Mouse (Mus musculus): ENCODE results near the gene Hmg20a. TPM values are rescaled to one million over a fixed set of nuclear protein-coding genes. Genes with fewer than 3 reads are reported as not detected.
A peak's percentile ranks its signal among the peaks of the same experiment; 100 is the strongest.
"Not testable (repeated sequence)": the region's sequence is repeated elsewhere in the genome, so short reads cannot be mapped to it uniquely, and the experiment has no call there.

Hmg20a gene
- total RNA-seq, 2 experiments from 2014 or later: 72.2 to 78.2 TPM

DNA sequence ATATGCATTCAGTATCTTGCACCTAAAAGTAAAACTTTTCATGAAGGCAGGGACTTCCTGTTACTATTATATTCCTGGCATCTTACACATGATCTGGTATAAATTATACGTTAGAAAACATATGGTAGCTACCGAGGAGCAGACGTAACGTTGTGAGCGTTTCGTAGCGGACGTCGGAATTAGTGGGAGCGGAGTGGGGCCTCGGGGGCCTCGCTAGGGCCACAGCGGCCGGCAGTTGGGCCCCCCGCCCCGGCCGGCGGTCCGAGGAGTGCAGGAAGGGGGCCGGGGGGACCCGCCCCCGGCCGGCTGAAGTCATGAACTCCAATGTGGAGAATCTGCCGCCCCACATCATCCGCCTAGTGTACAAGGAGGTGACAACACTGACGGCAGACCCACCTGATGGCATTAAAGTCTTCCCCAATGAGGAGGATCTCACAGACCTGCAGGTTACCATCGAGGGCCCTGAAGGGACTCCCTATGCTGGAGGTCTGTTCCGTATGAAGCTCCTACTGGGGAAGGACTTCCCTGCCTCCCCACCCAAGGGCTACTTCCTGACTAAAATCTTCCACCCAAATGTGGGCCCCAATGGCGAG is 19.0 kb downstream of the Hmg20a start:
- DNase-seq (ENCODE audit: low spot score in 2 of 2): not testable (repeated sequence)

DNA sequence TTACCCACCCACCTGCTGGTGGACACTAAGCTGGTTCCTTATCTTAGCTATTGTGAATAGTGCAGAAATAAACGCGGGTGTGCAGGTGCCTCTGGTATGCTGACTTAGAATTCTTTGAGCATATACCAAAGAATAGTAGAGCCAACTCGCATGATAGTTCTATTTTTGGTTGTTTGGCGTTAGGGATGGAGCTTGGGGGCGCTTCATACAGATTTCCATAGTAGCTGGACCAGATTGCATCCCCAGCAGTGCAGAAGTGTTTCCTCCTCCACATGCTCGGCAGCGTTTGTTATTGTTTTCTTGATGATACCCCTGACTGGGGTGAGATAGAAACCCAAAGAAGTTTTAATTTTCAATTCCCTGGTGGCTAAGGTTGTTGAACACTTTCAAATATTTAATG is 21.3 kb downstream of the Hmg20a start:
- no peak for DNase-seq (ENCODE audit: low spot score in 2 of 2)

DNA sequence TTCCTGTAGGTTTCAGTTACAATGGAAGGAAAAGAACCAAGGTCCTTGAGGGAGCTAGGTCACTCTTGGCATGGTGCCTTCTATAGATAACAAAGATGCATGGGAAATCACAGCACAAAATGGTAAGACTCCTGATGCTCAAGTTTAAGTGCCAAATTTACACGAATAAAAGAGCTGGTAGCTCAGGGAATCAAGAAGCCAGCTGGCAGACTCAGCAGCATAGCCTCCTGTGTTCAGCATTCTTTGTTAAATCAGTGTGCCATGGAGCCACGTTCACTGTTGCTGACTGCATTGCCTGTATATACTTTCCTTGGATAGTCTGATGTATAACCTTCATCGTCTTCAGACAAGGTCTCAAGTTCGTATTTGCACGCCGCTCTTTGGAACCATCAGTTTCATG is 33.2 kb downstream of the Hmg20a start:
- peak in 1 of 2 experiments; percentile 45 for DNase-seq (ENCODE audit: low spot score in 2 of 2)

DNA sequence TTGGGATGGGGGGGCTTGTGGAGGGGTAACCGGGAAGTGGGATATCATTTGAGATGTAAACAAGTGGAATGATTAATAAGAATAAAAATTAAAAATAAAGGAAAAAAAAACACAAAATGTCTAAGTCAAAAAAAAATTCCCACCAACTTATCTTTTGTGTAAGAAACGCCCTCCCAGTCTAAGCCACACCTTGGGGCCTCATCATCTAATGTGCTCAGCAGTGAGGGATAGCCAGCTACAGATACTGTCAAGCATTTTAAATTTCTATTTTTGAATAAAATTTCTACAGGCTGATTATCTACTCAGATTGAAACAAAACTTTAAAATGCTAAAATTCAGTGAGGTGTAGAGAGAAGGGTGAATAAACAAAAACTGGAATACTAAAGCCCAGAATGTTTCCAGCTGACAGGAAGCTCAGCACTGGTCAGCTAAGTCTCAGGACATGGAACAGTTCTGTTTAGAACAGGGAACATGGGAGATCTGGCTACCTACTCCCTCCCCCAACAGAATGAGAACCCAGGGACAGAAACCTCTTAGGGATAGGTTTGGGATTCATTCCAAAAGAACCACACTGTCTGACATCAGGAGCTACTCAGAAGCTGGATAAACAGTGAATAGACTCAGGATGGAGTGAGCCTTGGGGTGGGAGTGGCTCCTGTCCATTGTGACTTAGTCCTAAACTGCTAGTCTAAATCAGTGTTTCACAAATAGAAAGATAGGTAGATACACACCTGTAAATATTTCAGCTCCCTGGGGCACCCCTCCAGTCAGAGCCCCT is 34.8 kb downstream of the Hmg20a start:
- DNase-seq (ENCODE audit: low spot score in 2 of 2): no peak

DNA sequence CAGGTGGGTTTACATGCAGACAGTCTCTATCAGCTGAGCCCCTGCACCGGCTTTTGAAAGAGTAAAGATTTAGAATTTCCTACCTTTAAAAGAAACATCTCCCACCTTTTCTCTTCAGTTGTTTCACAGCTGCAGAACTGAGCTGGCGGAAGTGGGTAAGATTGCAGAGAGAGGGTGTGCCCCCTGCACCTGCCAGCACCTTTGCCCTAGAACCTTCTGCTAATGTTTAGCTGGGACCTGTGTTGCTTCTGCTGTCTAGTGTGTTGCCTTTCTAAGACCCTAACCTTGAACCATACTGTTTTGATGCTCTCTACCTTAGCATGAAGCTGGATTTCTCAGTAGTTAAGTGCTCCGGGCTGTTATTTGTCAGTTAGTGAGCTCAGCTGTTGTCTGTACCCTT is 38.0 kb downstream of the Hmg20a start:
- DNase-seq (ENCODE audit: low spot score in 2 of 2): no peak

DNA sequence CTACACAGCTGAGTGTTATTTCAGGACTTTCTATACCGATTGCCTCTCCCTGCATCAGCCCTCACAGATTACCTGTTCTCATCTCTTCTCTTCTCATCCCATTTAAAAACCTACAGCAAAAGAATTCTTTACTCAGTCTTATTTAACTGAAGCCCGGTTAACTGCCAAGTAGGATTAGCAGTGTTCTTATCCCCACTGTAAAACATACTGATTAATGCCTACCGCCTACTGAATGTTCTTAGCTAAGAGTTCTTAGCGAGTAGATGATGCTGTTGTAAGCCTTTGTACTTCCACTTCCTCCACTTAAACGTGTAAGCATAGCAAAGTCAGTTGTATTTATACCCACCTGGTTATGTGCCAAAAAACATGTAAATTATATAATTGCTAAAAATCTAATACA is 42.6 kb downstream of the Hmg20a start:
- no peak for DNase-seq (ENCODE audit: low spot score in 2 of 2)

DNA sequence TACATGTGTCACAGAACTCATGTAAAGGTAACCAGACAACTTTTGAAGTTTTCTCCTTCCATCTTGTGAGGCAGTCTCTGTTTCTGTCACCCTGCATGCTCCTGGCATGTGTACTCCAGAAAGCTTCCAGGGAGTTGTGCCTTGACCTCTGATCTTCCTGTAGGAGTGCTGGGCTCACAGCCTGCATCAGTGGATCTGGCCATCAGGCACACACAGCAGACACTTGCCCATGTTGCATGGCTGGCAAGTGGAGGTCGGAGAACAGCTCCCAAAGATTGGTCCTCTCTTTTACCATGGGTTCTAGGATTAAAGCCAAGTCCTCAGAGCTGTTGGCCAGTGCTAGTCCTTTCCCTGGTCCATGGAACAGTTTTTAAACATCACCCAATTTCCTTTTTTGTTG is 44.2 kb downstream of the Hmg20a start:
- no peak for DNase-seq (ENCODE audit: low spot score in 2 of 2)

DNA sequence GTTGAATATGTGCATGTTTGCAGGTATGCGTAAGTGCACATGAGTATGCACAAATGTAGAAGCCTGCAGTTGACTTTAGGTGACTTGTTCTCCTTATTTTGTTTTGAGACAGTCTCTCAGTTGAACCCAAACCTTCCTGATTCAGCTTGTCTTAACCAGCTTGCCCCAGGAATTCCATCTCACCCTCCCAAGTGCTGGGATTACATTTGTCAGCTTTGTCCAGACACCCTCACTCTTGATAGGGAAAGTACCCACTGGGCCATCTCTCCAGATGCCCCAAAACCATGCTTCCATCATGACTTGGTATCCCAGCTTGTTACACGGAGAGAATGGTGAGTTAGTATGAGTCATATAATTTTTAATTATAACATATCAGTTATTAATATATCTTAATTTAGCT is 44.6 kb downstream of the Hmg20a start:
- DNase-seq (ENCODE audit: low spot score in 2 of 2): no peak

DNA sequence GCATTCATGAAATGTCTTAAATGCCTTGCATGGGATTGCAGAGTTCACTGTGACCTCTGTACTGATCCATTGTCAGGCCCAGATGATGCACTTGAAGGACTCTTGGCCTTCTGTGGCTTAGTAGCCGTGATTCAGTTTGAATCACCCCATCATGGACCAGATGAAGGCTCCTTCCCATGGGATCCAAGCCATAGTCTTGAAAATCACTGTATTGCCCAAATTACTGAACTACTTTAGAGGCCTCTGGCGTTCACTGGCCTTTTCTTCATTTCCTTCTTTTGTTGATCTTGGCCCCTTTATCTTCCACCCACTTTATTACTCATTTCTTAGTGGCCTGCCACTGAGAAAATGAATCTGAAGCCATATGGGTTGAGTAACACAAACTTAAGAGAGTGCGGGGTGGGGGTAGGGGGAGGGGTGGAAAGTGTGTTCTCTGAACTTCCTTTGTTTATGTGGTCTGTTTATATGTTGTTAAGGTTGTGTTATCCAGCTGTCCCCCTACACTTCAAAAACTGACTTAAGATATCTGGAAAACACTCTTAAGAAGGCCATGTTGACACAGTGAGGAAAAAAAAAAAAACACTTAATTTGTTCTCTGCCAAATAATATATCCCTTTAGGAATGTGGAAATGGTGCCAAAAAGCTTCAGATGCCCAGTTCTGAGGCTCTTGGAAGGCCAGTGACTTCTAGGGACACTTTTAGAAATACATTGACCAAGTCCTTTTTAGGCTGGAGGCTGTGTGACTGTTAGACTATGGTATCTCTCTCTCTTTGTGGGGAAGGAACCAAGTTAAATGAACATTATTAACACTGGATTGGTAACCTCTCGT is 45.5 kb downstream of the Hmg20a start:
- DNase-seq (ENCODE audit: low spot score in 2 of 2): no peak

DNA sequence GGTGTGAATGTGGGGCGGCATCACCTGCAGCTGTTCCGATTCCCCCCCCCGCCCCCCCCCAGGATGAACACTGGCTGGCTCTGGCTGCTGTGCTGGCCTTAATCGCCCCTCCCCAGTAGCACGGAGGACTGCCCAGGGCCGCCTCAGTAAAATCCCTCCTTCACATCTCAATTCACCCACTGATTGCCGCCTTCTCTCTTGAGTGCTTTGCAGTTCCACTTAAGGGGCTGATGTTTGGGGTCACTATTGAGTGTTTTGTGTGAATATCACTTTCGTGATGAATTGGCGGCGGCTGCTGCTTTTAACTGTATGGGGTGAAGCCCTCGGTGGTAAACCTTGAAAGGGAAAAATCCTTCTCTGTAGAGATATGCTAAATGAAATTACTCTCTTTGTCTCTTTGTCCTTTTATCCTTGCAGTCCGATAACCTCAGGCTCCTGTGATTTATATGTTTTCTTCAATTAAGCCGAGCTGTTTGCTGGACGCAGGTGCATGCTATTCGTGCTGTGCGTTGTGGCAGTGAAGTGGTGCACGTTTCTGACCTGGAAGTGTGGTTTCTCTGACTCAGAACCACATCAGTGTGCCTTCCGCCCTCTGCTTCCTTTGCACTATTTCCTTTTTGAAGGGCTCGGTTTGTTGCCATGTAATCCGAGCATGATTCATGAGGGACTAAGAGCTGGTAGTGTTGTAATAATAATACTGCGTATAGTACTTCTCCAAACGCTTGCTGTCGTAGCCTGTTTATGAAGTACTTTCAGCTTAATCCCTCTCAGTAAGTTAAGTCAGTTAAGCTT is 46.6 kb downstream of the Hmg20a start:
- DNase-seq (ENCODE audit: low spot score in 2 of 2): no peak

DNA sequence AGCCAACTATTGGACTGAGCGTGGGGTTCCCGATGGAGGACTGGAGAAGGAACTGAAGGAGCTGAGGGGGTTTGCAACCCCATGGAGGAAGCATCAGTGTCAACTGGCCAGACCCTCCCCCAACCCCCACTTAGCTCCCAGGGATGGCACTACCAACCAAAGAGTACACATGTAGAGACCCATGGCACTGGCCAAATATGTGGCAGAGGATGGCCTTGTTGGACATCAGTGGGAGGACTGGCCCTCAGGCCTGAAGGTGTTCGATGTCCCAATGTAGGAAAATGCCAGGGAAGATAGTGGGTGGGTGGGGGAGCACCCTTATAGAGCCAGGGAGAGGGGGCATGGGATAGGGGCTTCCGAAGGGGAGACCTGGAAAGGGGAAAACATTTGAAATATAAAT is 47.8 kb downstream of the Hmg20a start:
- no peak for DNase-seq (ENCODE audit: low spot score in 2 of 2)

DNA sequence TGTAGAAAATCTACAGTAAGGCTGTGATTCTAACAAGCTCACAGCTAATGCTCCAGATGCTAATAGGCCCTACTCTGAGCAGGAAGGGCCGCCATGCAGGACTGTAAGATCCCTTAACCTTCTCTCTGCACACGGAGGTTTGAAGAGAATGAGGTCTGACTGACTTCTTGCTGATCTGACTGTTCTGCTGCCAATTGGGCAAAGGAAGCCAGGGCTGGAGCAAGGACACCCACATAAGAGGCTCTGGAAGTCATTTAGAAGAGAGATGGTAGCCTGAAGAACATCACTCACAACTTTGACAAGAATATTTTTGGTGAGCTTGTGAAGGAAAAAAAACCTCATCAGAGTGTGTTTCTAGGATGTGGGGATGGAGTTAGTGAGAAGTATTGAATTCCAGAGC is 51.2 kb downstream of the Hmg20a start:
- no peak for DNase-seq (ENCODE audit: low spot score in 2 of 2)

DNA sequence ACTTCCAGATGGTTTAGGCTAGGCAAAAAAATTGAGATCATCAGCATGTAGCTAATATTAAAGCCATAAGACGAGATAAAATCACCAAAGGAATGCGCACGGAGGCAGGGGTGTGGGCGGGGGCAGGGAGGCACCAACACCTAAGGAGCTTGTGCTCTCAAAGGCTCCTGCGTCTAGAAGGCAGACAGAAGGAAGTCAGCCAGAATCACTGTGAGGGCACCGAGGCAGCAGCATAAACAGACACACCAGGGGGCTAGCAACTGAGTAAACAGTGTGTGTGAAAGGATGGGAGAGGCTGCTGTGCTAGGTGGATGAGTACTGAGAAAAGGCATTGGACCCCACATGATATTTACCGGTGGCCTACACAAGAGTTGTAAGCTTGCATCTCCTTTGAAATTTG is 51.9 kb downstream of the Hmg20a start:
- DNase-seq (ENCODE audit: low spot score in 2 of 2): no peak

DNA sequence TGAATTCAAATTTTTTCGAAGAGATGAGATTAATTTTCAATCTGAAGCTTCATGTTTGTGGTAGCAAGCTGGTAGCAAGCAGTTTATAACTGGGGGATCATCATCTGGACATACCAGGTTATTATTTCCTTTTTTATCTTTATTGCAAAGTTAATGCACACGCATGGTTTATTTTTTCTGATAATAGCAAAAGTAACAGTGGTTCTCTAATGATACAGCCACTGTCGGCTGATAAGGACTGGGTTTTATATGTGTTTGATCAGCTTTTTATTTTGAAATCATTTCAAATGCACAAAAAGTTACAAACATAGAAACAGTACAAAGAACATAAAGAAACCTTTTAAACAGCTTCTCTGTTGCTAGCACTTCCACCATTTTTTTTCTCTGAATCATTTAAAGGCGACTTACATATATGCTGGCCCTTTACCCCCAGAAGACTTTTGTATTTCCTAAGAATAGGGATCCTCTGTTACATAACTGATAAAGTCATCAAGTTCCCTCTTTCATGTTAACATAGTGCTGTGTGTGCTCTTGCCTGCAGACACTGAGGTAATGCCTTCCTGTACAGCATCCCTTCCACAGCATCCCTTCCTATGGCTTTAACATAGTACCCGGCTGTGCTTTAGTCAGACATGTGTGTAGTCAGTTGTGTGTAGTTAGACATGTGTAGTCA is 60.7 kb downstream of the Hmg20a start:
- DNase-seq (ENCODE audit: low spot score in 2 of 2): no peak

DNA sequence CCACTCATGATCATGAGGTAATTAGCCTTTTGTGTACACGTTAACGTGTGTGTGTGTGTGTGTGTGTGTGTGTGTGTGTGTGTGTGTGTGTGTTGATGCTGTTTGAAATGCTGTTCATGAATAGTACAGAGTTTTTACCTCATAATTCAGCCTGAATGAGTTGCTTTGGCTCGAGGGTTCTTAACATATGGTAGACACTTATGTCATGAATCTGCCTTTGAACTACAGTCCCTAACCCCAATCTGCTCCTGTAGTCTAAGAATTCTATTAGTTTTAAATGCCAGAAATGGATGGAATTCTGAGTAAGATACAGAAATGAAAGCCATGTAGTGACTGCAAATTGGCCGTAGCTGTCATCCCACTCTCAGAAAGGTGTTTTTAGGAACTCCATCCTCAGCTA is 64.2 kb downstream of the Hmg20a start:
- DNase-seq (ENCODE audit: low spot score in 2 of 2): no peak

DNA sequence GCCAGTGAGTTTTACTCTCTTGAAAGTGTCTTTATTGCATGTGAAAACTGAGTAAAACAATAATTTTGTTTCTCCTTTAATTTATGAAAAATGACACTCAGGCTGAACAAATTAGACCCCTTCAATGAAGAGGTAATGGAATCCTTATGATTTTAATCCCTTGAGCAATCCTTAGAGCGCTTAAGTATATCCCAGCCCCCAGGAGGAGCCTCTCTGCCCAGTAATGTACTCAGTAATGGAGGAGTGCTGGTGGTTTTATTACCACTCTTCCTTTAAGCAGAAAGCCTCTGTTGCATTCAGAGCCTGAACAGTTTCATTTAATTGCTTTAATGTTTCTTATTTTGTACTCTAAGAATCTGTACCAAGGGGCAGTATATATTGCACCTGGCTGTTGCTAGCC is 67.0 kb downstream of the Hmg20a start:
- DNase-seq (ENCODE audit: low spot score in 2 of 2): no peak

DNA sequence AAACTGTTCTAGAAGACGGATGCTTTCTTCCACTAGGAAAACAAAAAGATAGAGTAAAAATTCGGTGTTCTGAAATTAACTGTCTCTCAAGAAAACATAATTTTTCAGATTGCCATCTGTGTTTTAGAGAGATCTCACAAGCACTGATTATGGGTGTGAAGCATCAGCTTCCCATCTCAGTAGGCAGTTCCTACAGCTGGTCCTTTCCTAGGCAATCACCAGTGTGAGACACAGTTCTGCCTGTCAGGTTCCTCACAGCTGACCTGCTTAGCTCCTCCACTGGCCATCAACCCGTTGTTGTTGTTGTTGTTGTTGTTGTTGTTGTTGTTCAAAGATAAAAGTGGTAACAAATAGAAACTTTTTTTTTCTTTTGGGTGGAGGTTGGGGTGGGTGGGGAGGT is 67.7 kb downstream of the Hmg20a start:
- DNase-seq (ENCODE audit: low spot score in 2 of 2): no peak

DNA sequence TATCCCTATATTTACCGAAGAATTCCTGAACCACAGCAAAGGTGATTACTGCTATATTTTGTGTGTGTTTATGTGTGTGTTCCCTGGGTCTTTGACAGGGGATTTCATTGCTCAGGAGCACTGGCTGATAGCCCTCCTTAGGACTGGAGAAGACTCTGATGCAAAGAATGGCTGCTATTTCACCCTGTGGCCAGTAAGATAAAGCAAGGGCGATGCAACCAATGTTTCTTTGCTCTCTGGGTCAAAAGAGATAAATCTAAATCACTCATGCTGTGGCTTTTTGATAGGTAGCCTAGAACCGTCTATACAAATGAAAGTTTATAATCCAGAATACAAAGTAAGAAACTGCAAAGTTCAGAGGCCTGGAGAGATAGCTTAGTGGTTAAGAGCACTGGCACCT is 69.2 kb downstream of the Hmg20a start:
- no peak for DNase-seq (ENCODE audit: low spot score in 2 of 2)

DNA sequence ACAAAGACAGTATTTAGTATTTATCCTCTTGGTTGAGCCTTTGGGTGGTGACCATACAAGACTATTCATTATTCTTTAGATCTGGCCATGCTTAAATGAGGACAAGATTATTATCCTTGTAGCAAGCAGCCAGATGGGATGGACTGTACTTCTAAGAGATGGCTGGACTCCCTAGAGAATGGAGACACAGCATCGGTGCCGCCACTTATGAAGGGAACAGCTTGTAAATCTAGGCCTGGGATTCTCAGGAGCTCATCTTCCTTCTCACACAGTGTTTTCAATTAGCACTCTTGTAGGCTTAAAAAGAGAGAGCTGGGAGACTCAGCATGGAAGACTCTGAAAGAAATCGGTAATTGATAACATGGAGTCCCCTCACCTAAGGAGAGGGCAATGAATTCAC is 74.0 kb downstream of the Hmg20a start:
- no peak for DNase-seq (ENCODE audit: low spot score in 2 of 2)

DNA sequence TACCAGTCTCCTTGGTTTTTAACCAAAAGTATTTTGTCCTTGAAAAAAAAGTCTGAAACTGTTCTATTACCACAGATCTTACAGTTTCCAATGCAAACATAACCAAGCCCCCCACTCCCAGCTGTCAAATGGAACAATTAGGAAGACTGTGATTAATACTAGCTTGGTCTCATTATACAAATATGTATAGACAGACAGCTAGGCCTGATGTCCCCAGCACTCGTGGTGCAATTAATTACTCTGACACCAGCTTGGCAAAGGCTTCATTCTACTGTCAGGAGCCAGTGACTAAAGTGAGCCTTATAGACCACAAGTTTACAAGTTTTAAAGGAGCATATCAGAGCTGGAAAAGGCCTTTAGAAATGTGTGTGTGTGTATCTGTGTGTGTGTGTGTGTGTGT is 74.5 kb downstream of the Hmg20a start:
- no peak for DNase-seq (ENCODE audit: low spot score in 2 of 2)

DNA sequence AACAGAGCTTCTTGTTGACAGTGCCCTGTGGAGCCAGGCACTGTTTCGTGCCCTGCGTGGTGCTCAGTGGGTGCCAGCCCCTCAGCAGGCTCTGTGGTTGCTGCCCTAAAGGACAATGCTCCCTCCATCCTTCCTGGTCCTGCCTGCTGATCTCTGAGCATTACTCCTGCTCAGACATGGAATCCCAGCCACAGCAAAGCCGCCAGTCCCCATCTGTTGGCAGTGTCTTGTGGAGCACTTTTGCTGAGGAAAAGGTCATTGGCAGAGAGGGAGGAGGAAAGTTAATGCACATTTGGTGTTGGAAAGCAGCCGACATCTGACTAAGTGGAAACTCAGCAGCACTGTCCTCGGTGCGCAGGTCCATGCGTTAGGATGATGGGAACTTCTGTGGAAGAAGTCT is 76.7 kb downstream of the Hmg20a start:
- DNase-seq (ENCODE audit: low spot score in 2 of 2): no peak

Measured in layer of hippocampus, adult 18-20 months (tissue).